Mouse (Mus musculus) spleen, adult 18-20 months (tissue): Measurements from ENCODE around the gene Zfp618.

Experiments used
- DNase-seq, 2 experiments: peaks; one replicate each; pipeline ENCODE4 v3.0.0; 2022; ENCODE audit warnings: mixed read lengths in 2 of 2

Zfp618 gene

DNA sequence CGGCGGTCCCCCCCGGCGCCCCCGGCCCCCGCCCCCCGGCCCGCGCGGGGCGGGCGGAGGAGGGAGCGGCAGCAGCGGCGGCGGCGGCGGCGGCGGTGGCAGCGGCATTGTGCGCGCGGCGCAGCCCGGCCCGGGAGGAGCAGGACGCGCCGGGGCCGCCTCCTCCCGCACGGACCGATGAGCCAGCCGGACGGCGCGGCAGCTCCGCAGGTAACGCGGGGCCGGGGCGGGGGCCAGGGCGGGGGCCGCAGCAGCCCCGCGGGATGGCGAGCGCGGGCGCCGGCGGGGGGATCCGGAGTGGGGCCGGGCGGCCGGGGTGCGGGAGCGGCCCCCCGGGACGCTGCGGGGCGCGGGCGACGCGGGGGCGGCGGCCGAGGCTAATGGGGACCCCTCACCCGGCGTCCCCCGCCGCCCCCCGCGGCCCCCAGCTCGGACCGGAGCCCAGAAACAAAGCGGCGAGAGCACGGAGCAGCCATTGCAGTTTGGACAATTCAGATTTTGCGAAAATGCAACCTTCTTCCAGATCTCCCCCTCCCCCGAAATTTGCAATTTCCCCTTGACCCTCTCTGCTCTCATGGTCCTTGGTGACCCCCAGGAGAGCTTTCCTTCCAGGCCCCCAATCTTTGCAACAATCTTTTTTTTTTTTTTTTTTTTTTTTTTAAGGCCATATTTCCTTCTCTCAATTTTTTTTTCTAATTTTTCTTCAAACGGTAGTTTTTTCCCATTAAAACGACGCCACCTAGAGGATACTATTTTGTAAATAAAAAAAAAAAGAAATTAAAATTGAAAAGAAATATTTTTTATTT is at the start of gene Zfp618:
Gene Zfp618 (plus strand): TSS at position 77 of the 806 bp plus-strand sequence.
- DNase-seq: no peak

DNA sequence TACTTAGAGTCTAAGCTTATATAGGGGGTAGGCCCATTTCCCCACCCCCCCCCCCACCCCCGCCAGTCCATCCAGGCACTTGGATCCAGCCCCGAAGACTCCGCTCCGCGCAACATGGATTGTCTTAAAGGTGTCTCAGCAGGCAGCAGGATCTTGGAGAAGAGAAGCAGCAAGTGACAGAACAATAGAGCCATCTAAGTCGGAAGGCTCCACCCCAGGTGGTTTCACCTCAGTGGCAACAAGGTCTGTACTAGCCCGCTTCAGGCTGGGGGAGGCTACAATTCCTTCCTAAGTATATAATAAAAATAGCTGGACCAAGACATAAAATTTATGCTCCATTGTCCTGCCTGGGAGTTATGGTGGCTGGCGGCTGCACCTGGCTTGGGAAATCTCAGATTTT is 48.3 kb upstream of the Zfp618 start:
- DNase-seq: no peak

DNA sequence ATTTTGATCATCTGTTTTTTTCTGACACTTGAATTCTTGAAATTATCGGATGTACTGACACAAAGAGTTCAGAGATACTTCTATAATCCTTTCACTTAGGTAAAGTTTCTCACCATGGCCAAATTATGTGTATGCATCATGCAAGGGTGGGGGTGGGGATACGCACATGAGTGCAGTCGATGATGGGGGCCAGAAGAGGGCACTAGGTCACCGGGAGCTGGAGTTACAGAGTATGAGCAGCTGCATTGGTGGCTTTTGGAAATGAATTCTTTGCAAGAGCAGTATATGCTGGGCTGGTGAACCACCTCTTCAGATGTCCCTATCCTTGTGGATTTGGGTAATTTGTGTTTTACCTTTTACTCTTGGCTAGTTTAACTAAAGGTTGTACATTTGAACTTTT is 31.6 kb upstream of the Zfp618 start:
- no peak for DNase-seq

DNA sequence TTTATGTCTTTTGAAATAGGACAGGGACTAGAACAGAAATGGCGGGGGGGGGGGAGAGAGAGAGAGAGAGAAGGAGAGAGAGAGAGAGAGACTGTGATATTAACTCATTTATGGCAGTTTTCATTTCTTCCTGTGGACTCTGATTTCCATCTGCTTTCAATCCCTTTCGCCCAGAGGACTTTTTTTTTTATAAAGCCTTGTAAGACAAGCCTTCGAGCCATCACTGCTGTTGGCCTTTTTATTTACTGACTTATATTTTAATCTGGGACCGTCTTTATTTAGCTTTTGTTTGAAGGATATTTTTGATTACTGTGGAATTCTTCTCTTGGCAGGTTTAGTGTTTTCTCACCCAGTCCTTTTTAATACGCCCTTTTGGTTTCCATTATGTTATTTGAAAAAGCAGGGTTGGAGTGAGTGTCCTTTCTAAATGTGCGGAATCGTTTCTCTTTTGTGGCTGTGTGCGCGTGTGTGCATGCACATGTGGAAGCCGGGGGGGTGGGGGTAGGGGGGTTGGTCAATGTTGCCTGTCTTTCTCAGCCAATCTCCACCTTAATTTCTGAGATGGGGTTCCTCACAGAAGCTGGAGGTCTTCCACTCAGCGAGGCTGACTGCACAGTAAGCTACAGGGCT is 29.7 kb upstream of the Zfp618 start:
- DNase-seq: no peak

DNA sequence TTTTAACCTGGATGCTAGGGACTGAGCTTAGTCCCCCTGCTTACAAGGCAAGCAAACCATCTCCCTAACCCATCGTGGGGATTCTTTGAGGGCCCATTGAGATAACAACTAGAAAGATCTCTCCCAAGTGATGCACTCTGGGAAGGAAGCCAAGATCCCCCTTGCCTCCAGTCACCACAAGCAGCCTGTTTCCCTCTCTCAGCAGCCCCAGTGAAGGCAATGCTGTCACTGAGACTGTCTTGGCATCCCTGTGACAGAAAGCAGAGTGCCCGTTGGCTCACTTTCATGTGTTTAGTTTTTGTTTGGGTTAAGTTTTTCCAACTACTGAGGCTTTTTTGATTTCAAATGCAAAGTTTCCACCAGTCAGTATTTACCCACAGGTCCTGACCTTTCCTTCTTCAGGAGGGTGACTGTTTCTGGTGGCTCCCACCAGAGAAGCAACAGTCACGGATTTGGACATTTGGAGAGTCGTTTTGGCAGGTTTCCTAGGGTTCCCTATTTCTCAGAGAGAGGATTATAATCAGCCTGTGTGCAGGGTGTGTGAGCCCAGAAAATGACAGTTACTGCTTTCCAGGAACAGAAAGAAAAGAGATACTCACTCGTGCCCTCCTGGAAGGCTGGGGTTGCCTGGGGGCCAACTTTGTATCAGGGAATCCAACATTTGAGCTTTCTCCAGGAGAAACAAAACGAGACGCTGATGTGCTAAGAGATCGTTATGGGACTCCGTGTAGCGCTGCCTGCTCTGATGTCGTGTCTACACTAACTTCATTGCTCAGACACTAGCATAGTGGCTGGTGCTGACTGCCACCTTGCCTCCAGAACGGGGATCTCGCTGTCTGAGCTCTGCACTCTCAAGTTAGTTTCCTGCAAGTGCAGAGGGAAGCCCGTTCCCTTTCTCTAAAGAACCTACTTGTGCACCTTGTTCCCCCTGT is 23.1 kb upstream of the Zfp618 start:
- no peak for DNase-seq

DNA sequence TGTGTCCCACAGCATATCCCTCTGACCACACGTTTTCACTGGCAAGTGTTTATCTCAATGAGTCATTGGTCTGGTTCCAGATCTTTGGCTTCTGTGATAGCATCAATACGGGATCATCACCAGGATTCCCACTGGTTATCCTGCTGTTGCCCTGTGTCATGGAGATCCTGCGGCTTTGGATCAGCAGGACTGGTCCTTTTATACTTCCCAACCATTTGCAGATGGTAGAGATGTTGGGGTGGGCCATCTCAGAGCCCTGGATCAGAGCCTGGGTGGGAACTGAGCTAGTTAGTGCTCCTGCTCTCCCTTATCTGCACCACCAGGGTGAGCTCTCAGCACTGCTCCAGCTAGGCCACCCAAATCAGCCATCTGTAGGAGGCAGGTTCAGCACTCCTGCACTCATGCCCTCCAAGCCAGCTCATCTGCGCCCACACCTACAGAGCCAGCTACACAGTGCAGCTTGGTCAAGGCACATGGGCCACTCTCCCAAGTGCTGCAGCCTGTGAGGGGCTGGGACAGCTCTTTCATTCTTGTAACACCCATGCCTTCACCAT is 21.0 kb upstream of the Zfp618 start:
- no peak for DNase-seq

DNA sequence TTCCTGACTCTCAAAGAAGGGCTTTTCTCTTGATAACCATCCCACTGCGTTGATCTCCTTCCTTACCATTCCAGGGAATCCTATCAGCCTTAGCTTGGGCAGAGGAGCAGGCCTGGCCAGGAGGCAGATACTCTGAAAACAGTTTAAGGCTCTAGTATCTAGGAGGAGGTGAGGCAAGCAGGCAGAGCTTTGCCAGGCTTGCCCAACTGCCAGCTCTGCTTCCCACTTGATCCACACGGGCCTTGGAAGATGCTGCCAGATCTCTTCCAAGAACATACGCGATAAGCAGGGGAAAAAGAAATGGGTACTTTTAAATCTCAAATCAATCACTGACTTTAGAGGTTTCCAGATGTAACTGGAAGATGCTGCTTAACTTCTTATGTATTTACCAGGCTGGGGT is 1.6 kb upstream of the Zfp618 start:
- DNase-seq: no peak

DNA sequence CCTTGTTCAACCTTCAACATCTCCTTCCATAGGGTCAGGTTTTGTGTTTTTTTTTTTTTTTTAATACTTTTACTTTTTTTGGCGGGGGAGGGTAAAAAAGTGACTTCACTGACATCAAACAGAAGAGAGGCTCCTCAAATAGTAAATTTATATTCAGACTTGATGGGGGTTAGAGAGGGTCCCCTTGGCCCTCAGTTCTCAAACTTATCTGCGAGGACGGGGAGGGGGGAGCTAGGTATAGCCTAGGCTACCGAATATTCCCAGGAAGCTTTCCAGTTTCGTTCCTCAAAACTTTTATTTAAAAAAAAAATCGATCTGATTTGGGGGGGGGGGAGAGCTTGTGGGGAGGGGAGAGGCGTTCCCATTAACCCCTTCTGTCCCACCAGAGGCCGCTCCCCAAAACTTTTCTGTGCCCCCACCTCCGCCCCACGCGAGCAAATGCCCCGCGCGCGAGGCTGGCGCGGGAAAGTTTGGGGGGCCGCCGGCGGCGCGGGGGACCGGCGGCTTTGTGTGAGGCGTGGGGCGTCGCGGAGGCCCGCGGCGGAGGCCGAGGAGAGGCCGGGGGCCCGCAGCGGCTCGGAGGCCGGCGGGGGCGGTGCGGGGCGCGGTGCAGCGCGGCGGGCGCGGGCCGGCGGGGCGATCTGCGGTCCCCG is 403 bp upstream of the Zfp618 start:
- no peak for DNase-seq

DNA sequence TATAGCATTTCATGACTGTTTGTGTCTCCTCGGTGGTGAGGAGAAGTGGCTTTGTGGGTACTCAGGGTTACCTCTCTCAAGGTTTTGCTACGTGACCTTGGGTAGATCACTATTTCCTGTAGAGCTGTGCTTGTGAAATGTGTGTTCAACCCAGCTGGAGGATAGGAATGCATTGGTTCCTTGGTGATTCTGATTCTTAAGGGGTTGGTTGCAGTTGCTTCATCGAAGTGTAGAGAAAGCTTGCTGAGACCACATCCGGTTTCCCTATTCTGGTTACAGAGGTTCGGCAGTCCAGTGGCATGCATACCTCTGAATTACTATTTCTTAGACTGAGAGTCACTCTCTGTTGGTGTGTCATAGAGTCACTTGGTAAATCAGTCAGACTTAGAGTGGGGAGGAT is 4.2 kb downstream of the Zfp618 start:
- no peak for DNase-seq

DNA sequence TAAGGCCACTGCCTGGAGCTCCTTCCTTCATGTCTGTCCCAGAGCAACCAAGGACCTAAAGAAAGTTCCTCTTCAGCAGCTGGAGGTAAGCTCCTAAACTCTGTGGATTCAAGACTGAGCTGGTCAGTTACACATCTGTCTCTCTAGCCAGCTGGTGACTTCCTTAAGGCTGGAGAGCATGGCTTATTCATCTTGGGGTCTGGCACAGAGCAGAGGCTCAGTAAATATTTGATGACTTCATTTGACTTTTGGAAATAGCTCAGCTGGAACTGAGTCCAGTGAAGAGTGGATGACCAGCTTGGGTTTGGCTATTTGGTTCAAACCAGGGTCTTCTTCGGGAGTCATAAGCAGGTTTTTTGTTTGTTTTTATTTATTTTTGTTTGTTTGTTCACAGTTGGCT is 6.6 kb downstream of the Zfp618 start:
- no peak for DNase-seq

DNA sequence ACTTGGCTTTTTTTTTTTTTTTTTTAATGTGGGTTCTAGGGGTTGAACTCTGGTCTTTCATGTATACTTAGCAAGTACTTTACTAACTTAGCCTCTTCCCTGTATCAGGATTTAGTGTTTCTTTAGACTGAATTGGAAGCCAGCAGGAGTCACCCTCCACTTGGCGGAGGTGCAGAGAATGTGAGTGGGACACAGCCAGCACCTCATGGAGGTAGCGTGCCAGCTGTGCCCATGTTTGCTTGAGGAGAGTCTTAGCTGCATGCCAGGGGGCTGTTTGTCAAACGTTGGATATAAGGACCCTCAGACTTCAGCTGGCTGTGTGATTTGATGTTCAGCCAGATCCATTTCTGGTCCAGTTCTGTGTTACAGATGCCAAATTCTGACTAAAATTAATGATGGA is 7.7 kb downstream of the Zfp618 start:
- no peak for DNase-seq

DNA sequence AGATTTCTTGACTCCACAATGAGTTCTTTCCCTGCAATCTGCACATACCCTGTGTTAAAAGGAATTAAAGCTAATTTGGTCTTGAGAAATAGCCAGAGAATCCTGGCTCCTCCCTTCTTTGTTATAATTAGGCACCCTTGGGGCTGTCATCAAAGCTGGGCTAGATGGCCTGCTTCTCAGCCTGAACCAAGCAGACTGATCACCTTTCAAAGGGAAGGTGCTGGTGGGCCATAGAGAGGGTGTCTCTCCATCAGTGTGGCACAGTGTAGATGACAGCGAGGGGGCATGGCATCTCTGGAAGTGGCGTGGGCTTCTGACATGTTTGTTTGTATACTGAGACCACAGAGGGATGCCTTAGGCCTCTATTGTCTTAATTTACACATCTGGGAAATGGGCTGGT is 9.5 kb downstream of the Zfp618 start:
- no peak for DNase-seq

DNA sequence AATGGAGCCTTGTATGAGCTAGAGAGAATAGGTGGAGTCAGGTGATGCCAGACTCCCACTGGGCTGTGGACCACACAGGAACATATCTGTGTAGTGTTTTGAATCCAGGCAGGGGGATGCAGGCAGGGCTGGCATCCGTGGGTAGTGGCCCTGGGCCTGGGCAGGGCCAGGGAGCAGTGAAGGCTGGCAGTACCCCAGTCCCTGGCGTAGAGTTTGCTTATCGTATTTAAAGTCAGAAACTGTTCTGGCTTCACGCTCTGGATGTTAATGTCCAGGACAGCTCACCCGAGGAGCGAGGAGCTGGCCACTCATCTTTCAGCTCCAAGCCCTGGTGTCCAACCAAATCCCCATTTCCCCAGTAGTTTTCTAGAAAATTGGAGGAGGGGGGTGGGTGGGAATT is 10.2 kb downstream of the Zfp618 start:
- no peak for DNase-seq

DNA sequence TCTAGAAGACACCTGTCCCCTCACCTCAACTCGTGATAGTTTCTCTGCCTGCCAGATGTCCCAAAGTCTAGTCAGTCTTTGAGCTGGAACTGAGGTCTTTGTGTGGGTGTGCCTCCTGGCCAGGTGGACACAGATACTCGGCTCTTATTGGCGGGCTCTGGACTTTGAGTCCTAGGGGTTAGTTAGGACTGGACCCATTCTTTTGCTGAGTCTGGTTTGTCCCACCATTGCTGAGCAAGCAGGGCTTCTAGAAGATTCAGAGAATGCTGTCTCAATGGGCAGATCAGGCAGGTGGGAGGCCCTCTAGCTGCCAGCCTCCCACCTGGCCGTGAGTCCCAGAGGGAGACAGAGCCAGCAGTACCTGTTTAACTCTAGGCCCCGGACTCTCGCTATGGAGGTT is 12.1 kb downstream of the Zfp618 start:
- no peak for DNase-seq

DNA sequence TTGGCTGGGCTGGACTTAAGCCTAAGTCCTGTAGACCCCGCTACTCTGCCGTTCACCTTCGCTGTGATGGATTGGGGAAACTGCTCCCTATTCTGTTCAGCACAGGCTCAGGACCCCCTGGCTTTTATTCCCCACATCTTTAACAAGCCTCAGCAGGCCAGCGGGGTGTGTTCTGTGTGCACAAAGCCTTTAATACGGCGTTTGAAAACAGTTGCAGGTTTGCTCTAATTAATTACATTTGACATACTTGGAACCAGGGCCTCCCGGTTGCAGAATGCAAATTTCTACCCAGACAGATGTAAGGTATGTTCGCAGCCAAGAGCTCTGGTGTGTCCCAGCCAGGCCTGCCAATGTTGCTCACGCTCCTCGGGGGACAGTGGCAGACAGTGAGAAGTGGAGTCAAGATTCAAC is 13.1 kb downstream of the Zfp618 start:
- DNase-seq: no peak

DNA sequence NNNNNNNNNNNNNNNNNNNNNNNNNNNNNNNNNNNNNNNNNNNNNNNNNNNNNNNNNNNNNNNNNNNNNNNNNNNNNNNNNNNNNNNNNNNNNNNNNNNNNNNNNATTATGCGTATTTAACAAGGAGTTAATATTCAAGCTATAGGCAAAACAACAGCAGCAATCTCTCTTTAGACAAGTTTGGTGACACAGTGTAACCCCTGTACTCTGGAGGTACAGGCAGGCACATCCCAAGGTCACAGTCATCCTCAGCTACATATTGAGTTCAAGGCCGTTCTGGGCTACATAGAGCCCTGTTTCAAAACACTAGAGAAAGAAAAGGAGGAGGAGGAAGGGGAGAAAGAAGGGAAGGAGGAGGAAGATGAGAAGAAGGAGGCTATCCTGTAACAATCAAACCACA is 16.2 kb downstream of the Zfp618 start:
- DNase-seq: no peak

DNA sequence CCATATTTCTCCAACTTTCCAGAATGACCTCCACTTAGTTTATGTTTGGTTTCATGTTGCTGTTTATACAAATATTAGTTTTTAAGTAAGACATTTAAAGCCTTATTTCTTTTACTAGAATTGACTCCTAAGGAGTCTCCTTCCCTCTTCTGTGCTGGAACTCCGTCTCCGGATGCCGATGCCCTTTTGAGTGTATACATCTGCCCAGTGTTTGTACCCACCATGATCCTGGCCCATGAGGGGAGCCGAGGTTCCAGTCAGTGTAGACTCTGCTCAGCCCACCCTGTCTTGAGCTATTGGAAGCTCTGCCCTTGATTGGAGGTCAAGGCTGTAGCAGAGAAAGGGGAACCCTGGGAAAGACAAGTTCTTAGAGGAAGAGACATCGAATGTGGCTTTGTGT is 18.2 kb downstream of the Zfp618 start:
- DNase-seq: no peak

DNA sequence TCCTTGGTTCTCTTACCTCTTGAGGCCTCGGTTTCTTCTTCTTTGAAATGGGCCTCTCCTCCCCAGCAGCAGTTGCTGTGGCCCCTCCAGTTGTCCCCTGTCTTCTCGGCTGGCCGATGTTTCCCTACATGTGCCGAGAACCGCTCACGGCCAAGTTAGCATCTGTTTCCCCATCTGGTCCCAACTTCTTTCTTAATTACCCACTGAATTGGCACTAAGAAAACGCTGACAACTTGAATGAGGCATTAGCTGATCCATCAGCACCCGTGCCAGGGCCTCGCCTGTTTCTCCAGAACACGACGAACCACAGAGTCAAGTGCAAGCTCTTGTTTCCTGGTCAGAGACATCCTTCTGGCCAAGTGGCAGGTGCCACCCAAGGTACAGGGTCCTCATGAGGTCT is 26.0 kb downstream of the Zfp618 start:
- DNase-seq: no peak

DNA sequence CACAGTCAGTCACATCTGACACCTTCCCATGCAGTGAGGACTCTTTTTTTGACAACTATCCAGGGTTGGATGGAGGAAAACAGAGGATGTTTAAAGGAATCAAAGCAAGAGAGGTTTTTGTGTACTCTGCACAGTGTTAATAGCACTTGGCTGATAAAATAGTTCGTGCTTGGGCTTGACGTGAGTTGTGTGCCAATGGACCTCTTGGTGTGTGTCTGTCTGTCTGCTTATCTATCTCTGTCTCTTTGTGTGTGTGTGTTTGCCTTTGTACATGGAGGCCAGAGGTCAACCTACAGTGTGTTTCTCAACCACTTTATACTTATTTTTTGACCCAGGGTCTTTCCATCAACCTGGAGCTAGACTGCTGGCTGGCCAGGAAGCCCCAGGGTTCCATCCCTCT is 27.8 kb downstream of the Zfp618 start:
- DNase-seq: no peak

DNA sequence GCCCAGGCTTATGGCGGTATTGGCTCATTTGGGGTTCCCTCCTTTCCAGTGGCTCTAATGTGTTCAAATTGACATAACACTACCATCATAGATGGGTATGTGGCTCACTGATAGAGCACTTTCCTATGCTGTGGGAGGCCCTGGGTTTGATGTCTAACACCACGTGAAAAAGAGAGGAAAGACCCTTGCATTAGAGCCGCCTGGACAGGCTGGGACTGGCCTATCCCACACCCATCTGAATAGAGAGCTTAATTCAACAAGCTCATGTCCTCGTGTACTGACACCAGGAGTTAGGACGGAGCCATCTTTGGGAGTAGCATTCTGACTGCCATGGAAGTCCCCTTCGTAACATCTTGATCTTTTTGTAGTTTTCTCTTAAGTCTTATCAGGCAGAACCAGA is 32.2 kb downstream of the Zfp618 start:
- no peak for DNase-seq

DNA sequence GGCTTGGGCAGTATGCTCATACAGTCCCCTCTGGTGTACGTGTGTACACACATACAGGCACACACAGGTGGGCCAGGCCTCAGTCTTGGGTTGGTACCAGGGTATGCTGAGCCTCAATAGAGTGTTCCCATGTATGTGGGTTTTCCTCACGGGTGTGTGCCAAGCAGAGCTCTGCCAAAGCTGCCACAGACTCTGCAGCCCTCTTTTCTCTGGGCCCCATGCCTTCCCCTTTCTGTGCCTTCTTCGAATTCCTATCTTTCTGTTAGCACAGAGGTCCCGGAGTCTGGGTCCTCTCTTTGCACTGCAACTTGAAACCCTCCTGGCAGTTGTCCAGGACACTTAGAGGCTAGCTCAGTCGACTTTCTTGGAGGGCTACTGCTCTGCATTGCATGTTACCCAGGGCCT is 33.1 kb downstream of the Zfp618 start:
- DNase-seq: no peak

DNA sequence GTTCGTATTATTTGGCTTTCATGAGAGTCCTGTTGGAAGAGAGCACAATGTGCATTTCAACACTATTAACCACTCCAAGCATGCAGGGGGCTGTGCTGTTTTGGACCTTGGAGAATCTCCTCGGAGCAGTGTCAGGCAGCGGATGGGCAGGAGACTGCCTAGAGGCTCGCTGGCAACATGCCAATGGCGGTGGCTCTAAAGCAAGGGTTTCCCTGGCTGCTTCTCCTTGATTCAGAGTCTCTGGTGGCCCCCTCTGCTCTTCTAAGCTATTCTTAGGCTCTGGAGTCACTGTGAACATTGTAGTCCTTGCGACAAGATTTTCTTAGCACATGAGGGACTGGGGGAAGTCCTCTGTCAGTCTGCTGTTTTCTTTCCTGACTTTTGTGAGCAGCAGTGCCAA is 33.5 kb downstream of the Zfp618 start:
- DNase-seq: no peak

DNA sequence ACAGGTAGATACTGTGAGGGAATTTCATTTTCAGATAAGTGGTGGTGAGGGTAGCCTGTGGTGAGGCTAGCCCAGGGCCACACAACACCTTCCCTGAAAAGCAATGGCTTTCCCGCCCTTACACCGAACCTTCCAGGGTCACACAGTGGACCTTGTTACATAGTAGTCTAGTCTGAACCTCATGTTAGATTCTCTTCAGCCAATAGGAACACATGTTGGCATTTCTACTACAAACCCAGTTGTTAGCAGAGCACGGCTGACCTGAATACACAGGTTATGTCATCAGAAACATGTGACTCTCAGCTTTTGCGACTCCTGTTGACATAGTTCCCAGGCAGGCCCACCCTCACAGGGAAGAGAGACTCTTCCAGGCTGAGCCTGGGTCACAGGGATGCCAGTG is 33.9 kb downstream of the Zfp618 start:
- DNase-seq: no peak
